Mouse (Mus musculus): Measurements from ENCODE around the gene Gbx1.

Gbx1 gene

GRCm38 (mm10) chr5:24481647-24482046, 45.4 kb downstream of the Gbx1 start:
- peak; percentile 80 for DNase-seq (ENCODE audit: extremely low spot score, low spot score)

GRCm38 (mm10) chr5:24477909-24478308, 49.1 kb downstream of the Gbx1 start:
- DNase-seq (ENCODE audit: extremely low spot score, low spot score), result no peak

DNA sequence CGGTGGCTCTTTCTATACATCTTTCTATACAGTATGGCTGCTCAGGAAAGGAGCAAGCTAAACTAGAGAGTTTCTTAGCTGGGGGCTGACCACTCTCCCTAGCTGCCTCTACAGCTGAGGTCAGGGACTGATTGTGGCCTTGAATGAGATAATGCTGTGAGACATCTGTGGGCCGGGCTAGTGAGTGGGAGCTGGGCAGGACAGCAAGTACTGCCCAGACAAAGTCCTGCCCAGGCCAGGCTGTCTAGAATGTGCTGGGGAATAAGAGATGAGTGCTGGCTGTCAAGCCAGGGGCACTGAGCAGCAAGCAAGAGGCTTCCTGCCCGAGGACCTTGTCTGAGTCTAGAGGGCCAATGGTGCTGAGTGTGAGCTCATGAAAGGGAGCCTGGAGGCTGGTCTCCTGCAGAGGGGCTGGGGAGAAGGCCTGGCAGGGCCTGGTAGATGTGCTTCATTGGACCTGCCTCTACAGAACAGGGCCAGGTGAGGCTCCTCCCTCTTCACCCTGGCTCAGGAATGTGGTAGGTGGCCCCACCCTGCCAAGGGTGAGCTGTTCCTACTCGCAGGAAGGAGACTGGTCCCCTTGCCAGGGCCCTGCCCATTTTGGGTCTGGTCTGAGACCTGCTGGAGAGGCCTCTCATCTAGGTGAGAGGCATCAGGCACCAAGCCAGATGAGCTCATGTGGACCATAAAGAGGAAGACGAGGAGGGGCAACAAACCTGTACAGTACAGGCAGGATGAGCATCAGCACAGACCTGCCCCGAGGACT, 51.3 kb downstream of the Gbx1 start:
- no peak for DNase-seq (ENCODE audit: extremely low spot score, low spot score)

DNA sequence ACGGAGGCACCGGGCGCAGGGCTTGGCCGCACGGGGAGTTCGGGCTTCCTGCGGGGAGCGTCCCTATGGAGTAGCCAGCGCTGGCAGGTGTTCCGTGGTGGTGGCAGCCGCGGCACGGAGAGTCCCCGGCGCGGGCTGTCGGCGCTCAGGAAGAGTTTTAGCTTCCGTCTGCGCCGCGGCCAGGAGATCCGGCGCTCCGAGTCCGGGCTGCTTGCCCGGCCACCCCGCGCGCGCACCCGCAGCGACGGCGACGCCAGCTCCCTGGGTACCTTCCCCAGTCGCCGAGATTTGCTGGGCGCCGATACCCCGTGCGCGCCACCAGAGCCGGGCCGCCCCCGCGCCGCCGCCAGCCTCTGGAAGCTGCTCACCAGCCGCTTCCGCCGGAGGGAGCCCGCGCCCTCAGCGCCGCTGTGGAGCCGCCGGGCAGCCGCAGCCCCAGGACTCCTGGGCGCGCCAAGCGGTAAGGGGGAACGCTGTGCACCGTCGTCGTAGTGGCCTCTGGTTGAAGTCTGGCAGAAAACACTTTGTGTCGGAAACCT, 52.2 kb downstream of the Gbx1 start:
- peak; percentile 58 for DNase-seq (ENCODE audit: extremely low spot score, low spot score)

GRCm38 (mm10) chr5:24474025-24474722, 52.8 kb downstream of the Gbx1 start:
- DNase-seq (ENCODE audit: extremely low spot score, low spot score), result peak; percentile 54

DNA sequence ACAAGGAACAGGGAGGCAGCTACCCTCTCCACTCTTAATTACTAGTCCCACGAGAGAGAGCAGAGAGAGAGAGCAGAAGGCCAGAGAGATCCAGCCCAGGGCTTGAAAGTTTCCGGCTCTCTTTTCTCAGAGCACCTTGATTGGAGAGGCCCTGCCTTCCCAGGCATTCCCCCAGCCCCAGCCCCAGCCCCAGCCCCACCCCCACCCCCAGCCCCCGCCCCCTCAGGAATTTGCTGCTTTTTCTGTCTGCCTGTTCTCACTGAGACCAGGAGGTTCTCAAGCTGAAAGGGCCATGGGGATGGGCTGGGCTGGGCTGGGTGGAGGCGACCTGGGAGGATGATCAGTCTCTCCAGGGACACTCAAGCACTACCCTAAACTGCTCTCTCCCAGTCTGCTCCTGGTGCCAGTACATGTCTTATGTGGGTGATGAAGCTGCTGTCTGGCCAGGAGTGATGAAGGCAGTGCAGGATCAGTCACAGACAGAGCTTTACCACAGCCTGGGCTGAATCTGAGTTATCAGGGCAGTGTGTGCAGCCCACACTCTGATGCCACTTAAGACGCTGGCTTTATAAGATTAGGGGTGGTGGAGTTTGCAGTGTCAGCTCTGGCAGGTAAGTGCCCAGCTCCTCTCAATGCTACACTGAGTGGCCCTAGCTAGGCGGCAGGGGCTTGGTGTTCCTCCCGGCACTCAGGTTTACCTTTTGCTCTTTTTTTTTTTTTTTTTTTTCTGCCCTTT, 54.0 kb downstream of the Gbx1 start:
- DNase-seq (ENCODE audit: extremely low spot score, low spot score), result no peak

DNA sequence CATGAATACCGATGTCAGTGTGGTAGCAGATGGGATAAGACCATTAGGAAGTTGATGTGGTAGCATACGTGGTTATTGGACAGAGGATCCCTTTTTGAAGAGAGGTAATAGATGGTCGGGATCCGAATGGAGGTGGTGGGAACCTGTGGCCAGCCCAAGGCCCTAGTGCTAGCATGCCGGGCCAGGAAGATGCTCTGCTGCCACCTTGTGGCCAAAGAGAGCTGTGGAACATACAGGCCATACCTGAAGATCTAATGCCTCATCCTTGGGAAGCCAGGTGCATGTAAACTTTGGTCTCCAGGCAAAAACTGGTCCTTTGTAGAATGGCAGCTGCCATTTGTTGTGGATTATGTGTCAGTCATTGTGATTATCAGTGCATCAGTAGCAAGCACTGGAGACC, 56.4 kb downstream of the Gbx1 start:
- peak; percentile 82 for DNase-seq (ENCODE audit: extremely low spot score, low spot score)

DNA sequence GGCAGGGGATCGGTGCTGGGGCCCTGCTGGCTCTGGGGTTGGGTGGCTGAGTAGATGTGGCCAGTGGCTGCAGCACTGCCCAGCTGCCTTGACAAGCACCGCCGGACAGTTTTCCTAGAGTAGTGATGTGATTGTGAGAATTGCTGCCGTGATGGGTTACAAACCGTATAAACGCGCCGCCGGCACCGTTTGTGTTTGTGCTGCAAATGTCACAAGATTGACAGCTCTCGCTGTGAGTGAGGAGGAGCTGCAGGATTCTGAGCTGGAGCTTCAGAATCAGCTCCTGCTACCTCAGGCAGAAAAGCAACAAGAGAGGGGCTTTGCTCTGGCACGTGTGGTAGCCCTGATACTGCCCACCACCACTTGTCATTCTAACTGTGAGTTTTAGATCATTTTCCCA, 60.2 kb downstream of the Gbx1 start:
- no peak for DNase-seq (ENCODE audit: extremely low spot score, low spot score)

DNA sequence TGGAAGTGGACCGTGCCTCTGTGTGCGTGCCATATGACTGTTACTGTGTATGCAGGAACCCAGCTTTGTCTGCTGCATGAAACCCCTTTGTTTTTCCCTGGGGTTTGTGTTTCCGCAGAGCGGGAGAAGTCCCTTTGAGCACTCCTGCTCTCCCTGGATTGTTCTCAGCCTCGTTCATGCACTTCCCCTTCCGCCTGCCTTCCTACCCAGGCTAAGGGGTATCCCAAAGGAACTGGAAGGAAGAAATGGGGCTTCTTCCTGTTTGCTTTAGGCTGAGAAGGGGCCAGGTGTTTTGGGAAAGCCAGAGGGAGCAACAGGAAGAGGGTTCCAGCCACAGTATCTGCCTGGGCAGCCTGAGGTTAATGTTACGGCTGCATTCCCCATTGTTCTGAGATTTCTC, 71.4 kb downstream of the Gbx1 start:
- DNase-seq (ENCODE audit: extremely low spot score, low spot score), result no peak

GRCm38 (mm10) chr5:24455076-24455475, 71.9 kb downstream of the Gbx1 start:
- DNase-seq (ENCODE audit: extremely low spot score, low spot score), result no peak

DNA sequence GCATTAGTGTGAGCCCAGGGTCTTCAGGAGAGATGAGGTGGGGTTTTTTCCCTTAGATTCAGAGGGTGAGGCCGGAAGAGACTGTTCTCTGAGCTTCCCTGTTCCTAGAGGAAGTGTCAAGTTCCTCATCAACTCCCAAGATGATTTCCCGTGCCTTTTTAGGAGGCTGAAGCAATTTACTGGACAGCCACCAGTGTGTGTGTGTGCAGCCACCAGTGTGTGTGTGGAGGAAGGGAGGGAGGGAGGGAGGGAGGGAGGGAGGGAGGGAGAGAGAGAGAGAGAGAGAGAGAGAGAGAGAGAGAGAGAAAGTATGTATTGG, 73.1 kb downstream of the Gbx1 start:
- DNase-seq (ENCODE audit: extremely low spot score, low spot score), result no peak

- no peak for DNase-seq (ENCODE audit: extremely low spot score, low spot score)
Measured at GRCm38 (mm10) chr5:24453283-24453984, 73.6 kb downstream of the Gbx1 start.
